Mouse (Mus musculus) lung, embryonic 16.5 days (tissue): ENCODE data around the gene Ero1lb. TPM values are rescaled to one million over a fixed set of nuclear protein-coding genes. Genes with fewer than 3 reads are reported as not detected.
"Not testable (repeated sequence)": the region's sequence is repeated elsewhere in the genome, so short reads cannot be mapped to it uniquely, and the experiment has no call there.

Experiments used
- ATAC-seq: fragments of 200-750 bp; cut with Nextera tagmentation; 2 replicates; pipeline ENCODE4 v1.8.0; 2017; ENCODE audit warnings: low read depth, mild to moderate bottlenecking, moderate library complexity
- H3K27ac ChIP-seq: fragments of 300-500 bp; sonication (generic); 2 replicates; pipeline ENCODE4 v1.5.1; 2014; ENCODE audit warnings: mild to moderate bottlenecking, control low read depth, low read length
- H3K27me3 ChIP-seq: fragments of 300-500 bp; sonication (generic); 2 replicates; pipeline ENCODE4 v1.6.1; 2014; ENCODE audit warnings: low read depth, low read length, mixed read lengths; ENCODE audit not compliant: control insufficient read depth, insufficient read depth
- H3K36me3 ChIP-seq: fragments of 300-500 bp; sonication (generic); 2 replicates; pipeline ENCODE4 v1.6.1; 2014; ENCODE audit warnings: low read length; ENCODE audit not compliant: control insufficient read depth, insufficient read depth
- H3K4me1 ChIP-seq: fragments of 300-500 bp; sonication (generic); replicated peaks from 2 replicates; pipeline ENCODE4 v1.6.1; 2014; ENCODE audit warnings: low read length, mixed read lengths; ENCODE audit not compliant: control insufficient read depth, insufficient read depth
- H3K4me2 ChIP-seq: fragments of 300-500 bp; sonication (generic); 2 replicates; pipeline ENCODE4 v1.6.1; 2014; ENCODE audit warnings: low read depth, low read length, control low read depth
- H3K4me3 ChIP-seq: fragments of 300-500 bp; sonication (generic); 2 replicates; pipeline ENCODE4 v1.5.1; 2014; ENCODE audit warnings: mild to moderate bottlenecking, low read length, control low read depth
- H3K9ac ChIP-seq: fragments of 300-500 bp; sonication (generic); 2 replicates; pipeline ENCODE4 v1.6.1; 2014; ENCODE audit warnings: low read length, control low read depth
- H3K9me3 ChIP-seq: fragments of 300-500 bp; sonication (generic); 2 replicates; pipeline ENCODE4 v1.6.1; 2016; ENCODE audit warnings: low read length; ENCODE audit not compliant: control insufficient read depth
- WGBS: fragments of 180-500 bp; shearing (Covaris S2); extraction: QIAGEN DNeasy Blood & Tissue Kit; methylation state at CpG from one replicate; pipeline ENCODE4 v1.1.7; 2014; 5-methylcytosine and 5-hydroxymethylcytosine counted together
- polyA plus RNA-seq: library from polyadenylated mRNA; unstranded; fragments of >200 nt; fragmentation: Nextera tagmentation; extraction: Ambion mirVana; gene quantifications from 2 replicates; pipeline ENCODE4 v1.2.1, GENCODE M21; 2015

Gene Ero1lb
- polyA plus RNA-seq, 1 experiment from 2014 or later: 8.5 TPM

- H3K36me3 ChIP-seq, H3K9ac ChIP-seq, ATAC-seq, H3K4me3 ChIP-seq, H3K27ac ChIP-seq, H3K4me1 ChIP-seq, H3K4me2 ChIP-seq, H3K27me3 ChIP-seq, H3K9me3 ChIP-seq: not testable (repeated sequence)
- 53% methylated on average over 4 of the region's 5 CpGs for WGBS
Measured at GRCm38 (mm10) chr13:12646676-12647075, 81.0 kb downstream of the Ero1lb start.

DNA sequence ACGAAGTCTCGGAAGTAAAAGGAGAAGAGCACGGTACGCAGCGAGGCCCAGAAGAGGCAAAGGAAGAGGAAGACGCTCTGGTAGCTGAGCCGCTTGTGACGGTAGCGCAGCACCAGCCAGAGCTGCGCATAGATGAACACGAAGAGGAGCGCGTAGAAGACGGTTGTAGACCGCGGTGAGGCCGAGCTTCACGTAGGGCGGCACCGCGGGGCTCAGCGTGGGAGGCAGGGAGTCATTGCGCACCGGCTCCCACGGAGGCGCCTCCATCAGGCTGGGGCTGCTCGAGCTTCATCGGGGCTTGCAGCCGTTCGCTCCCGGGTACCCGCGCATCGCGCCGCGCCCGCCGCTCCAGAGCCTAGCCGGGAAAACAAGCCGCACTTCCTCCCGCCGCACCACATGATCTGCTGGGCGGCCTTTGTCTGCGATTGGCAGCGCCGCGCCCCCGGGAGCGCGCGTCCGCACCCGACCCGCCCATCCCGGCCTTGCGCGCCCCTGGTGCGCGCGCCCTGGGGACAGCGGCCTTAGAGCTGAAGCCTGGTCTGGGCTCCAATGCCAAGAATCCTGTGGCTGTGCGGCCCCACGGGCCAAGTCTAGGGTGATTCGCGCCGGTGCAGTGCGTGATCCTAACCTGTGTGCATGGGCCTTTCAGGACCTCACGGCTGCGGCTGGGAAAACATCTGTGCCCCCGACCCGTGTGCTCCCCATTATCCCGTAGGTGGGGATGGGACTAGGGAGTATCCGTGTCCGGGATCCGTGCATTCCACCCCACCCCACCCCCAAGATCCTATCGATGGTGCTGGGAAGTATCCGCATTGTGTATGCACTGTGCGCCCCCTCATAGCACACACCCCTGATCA, 84.6 kb downstream of the Ero1lb start:
- H3K9me3 ChIP-seq, H3K27ac ChIP-seq, H3K27me3 ChIP-seq, H3K36me3 ChIP-seq, H3K4me1 ChIP-seq: not testable (repeated sequence)
- ATAC-seq: peak; percentile 94
- Histone ChIP-seq H3K9ac (peak overlapping the region; percentile 57), H3K4me3 (peak overlapping the region; percentile 50), H3K4me2 (peak overlapping the region; percentile 56)
- WGBS: under 1% methylated on average over 31 of the region's 79 CpGs

GRCm38 (mm10) chr13:12650877-12651176, 85.2 kb downstream of the Ero1lb start:
- Histone ChIP-seq H3K4me2 (peak overlapping the region; percentile 56), H3K4me3 (peak overlapping the region; percentile 50)
- not testable (repeated sequence) for H3K27me3 ChIP-seq, H3K4me1 ChIP-seq, H3K27ac ChIP-seq, H3K9ac ChIP-seq, H3K36me3 ChIP-seq, H3K9me3 ChIP-seq
- 0% methylated on average over 10 of the region's 13 CpGs for WGBS
- peak; percentile 78 for ATAC-seq

Other genes with a start within 250 kb of the Ero1lb start
- 42.4 and 53.1 TPM in 2 replicates for gene Actn2, start 225.1 kb upstream of the Ero1lb start, polyA plus RNA-seq
- 12.1 and 14.6 TPM in 2 replicates for gene Heatr1, start 170.8 kb upstream of the Ero1lb start, polyA plus RNA-seq
- gene Lgals8, start 100.9 kb upstream of the Ero1lb start, polyA plus RNA-seq: 31.5 and 34.5 TPM in 2 replicates
- 1.0 and 1.1 TPM in 2 replicates for gene Edaradd, start 45.4 kb upstream of the Ero1lb start, polyA plus RNA-seq
- gene Prl2c3, start 234.2 kb downstream of the Ero1lb start, polyA plus RNA-seq: 0.34 TPM in 1 of 2 replicates, not detected in the other